Mouse (Mus musculus) left cerebral cortex, adult 6 months (tissue): Measurements from ENCODE around the gene Leo1. TPM values are rescaled to one million over a fixed set of nuclear protein-coding genes. Genes with fewer than 3 reads are reported as not detected.

ENCODE experiments used
- long read RNA-seq, 2 experiments: library from polyadenylated mRNA; unstranded; transcript quantifications; one replicate each; pipeline ENCODE4 v2.0.0; 2019 to 2020
- polyA plus RNA-seq: library from polyadenylated mRNA; unstranded; fragments of <200 nt; fragmentation: Nextera tagmentation; gene quantifications from 2 replicates; pipeline ENCODE4 v1.2.3, GENCODE M21; 2021

Gene Leo1
- polyA plus RNA-seq: 16.8 and 24.1 TPM in 2 replicates
- long read RNA-seq, experiment 1, transcript Leo1-201 (12 exons, 2,180 nt): major isoform, 29 of 64 reads
- long read RNA-seq, experiment 1, partial matches to known transcripts: 35 of 64 reads
- long read RNA-seq, experiment 1, other reads (novel, unspliced or antisense): 0 of 64 reads
- long read RNA-seq, experiment 2, partial matches to known transcripts: 49 of 55 reads
- long read RNA-seq, experiment 2, other reads (novel, unspliced or antisense): 2 of 55 reads

DNA sequence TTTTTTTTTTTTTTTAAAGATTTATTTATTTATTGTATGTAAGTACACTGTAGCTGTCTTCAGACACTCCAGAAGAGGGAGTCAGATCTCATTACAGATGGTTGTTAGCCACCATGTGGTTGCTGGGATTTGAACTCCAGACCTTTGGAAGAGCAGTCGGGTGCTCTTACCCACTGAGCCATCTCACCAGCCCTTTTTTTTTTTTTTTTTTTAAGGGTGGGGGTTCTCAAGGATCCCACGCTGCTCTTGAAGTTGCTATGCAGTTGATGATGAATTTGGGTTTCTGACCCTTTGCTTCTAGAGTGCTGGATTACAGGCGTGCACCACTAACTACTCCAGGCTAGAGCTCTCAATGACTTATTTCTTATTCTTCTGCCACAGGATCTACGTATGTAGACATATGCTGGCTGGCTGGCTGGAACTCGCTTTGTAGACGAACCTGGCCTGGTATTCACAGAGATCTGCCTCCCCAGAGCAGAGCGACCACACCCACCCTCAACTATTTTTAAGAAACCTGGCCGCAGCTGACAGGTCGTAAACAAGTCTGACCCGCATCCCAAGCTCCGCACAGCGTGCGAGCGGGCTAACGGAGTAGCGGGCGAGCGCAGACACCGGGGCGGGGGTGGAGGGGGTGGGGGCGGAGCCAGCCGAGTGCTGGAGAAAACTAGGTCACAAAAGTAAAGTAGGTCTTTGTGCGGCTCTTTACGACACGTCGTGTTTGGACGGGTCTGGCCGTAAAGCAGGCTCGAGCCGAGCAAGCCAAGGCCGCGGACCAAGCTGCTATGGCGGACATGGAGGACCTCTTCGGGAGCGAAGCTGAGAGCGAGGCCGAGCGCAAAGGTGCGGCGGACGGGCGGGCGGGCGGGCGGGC, at the start of gene Leo1:
Gene Leo1 (plus strand): TSS at position 729 of the 871 bp plus-strand sequence.

DNA sequence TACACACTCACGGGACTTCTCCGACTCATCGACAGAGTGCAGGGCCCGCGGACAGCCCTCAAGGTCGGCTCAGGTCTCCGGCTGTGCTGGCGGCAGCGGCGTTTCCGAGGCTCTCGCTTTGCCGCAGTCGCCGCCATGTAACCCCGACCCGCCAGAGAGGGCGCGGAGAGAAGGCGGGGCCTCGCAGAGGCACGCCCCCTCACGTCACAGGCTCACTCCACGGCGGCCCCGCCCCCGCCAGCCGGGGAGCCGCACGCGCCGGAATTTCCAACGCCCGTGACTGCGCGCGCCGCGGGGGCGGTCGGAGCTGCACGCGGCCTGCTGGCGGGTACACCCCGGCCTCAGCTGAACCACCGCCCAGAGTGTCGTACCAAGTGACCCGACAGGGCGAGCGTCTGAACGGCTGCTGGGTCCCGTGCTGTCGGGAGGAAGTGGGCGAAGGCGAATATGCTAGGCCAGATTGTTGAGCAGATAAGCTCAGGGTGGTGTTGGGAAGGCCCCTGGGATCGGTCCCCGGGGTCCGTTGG, 31.4 kb upstream of the Leo1 start, which contains the start of gene Mapk6:
Gene Mapk6 (minus strand): TSS at position 154 of the 527 bp plus-strand sequence.

Other genes starting within 250 kb of the Leo1 start
- 0.23 and 0.70 TPM in 2 replicates for gene Myo5c, start 209.5 kb upstream of the Leo1 start, polyA plus RNA-seq
- gene Gnb5, start 135.2 kb upstream of the Leo1 start, polyA plus RNA-seq: 206 and 251 TPM in 2 replicates
- not detected in 2 replicates for gene Bcl2l10, start 93.8 kb upstream of the Leo1 start, polyA plus RNA-seq
- gene Mapk6, start 31.5 kb upstream of the Leo1 start, polyA plus RNA-seq: 27.1 and 87.8 TPM in 2 replicates
- 26.4 and 33.5 TPM in 2 replicates for gene Tmod3, start 118.1 kb downstream of the Leo1 start, polyA plus RNA-seq
- 210 and 317 TPM in 2 replicates for gene Tmod2, start 169.8 kb downstream of the Leo1 start, polyA plus RNA-seq
- gene Lysmd2, start 184.2 kb downstream of the Leo1 start, polyA plus RNA-seq: 135 and 152 TPM in 2 replicates
- gene Scg3, start 242.5 kb downstream of the Leo1 start, polyA plus RNA-seq: 127 and 132 TPM in 2 replicates